Mouse (Mus musculus) MEL (cell line): ENCODE measurements around the gene Elavl2.

Source experiments
- CTCF ChIP-seq, 3 experiments: IDR thresholded peaks in 2 of 3; conservative IDR thresholded peaks in 1 of 3; 2 replicates each; pipeline ENCODE4 v1.5.1; 2011 to 2012; ENCODE audit warnings: low read length in 3 of 3, low read depth in 2 of 3, mild to moderate bottlenecking in 2 of 3, improper control_type of control experiment in 1 of 3, inconsistent platforms in 1 of 3, mixed read lengths in 1 of 3, moderate library complexity in 1 of 3; ENCODE audit not compliant: control insufficient read depth in 1 of 3, insufficient read depth in 1 of 3, poor library complexity in 1 of 3, severe bottlenecking in 1 of 3
- POLR2A ChIP-seq, 2 experiments: IDR thresholded peaks; 2 replicates each; pipeline ENCODE4 v1.6.1; 2011 to 2012; ENCODE audit warnings: low read length in 2 of 2, mild to moderate bottlenecking in 2 of 2, control low read depth in 1 of 2, improper control_type of control experiment in 1 of 2, low read depth in 1 of 2, moderate library complexity in 1 of 2; ENCODE audit not compliant: control insufficient read depth in 1 of 2, insufficient read depth in 1 of 2, poor library complexity in 1 of 2

- no peak for TF ChIP-seq POLR2A (IDR thresholded peaks at IDR 0.05; ENCODE audit: control insufficient read depth in 1 of 2, insufficient read depth in 1 of 2, low read depth in 1 of 2, low read length in 2 of 2, poor library complexity in 1 of 2)
- no peak for TF ChIP-seq CTCF (IDR thresholded peaks at IDR 0.05 in 2 of 3, conservative IDR thresholded peaks at IDR 0.05 in 1 of 3; ENCODE audit: control insufficient read depth in 1 of 3, insufficient read depth in 1 of 3, low read depth in 2 of 3, low read length in 3 of 3, poor library complexity in 1 of 3, severe bottlenecking in 1 of 3)
Measured at GRCm38 (mm10) chr4:91230439-91230863, 170.1 kb downstream of the Elavl2 start.
